In the genomic region with DNA sequence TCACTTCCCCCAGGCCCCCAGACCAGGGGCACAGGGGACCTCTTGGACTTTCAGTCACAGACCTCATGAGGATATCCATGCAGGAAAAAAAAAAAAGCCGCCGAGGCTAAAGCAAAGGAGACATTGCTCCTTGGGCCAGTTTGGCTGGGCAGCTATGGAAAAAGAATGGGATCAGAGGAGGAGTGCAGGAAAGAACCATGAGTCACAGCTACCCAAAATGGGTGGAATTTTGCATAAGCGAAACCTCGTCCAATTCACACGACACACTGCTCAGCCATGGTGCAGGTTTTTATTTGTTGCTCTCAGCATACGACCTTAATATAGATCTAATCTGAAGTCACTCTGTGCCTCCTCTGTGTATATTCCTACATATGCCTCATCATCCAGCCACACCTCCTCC, we compare ENCODE assay signal across 18 mouse cellular contexts.
"Had no signal": no experiment of that assay in that cellular context is flagged by ENCODE, and none has a peak within 500 bp of the region (broad histone marks: within the 10 kb centered on the region; RNA-seq: fewer than 3 reads in every experiment).

No protein-coding gene starts in this region.

- H3K9ac ChIP-seq: limb, embryonic 13.5 days; neural tube, embryonic 12.5 days; neural tube, embryonic 15.5 days had no signal

- H3K4me3 ChIP-seq: layer of hippocampus, adult 2 months; limb, embryonic 10.5 days; limb, embryonic 13.5 days; neural tube, embryonic 12.5 days; neural tube, embryonic 15.5 days had no signal

- H3K4me2 ChIP-seq: limb, embryonic 13.5 days; midbrain, embryonic 11.5 days; neural tube, embryonic 12.5 days; neural tube, embryonic 15.5 days had no signal

- ATAC-seq: intestine, postnatal 0 days had no signal

- H3K27ac ChIP-seq: kidney, postnatal 0 days; layer of hippocampus, adult 2 months; limb, embryonic 10.5 days; limb, embryonic 13.5 days; neural tube, embryonic 12.5 days; neural tube, embryonic 15.5 days; stomach, postnatal 0 days had no signal

- H3K27me3 ChIP-seq: limb, embryonic 13.5 days; neural tube, embryonic 12.5 days; neural tube, embryonic 15.5 days had no signal

- H3K36me3 ChIP-seq: limb, embryonic 10.5 days; limb, embryonic 13.5 days; neural tube, embryonic 12.5 days had no signal

- DNase-seq: kidney, adult 2 months; kidney, postnatal 25 days; layer of hippocampus, adult 9-11 months; lung, adult 2 months; lung, postnatal 14 days; lung, postnatal 4 days; midbrain, embryonic 14.5 days; right cerebral cortex, postnatal 4 days; thymus, postnatal 25 days had no signal

- H3K9me3 ChIP-seq: limb, embryonic 10.5 days; limb, embryonic 13.5 days; neural tube, embryonic 12.5 days; neural tube, embryonic 15.5 days had no signal
